Mouse (Mus musculus) midbrain, embryonic 14.5 days (tissue): ENCODE measurements at regions not wholly inside any gene's neighbourhood (a gene's known extent, or its start where the extent isn't known, plus 50 kb on each side); places are given as distances from the start of the nearest gene placed in this dataset.
A peak's percentile ranks its signal among the peaks of the same experiment; 100 is the strongest.

Experiments
- ATAC-seq: fragments of 200-750 bp; cut with Nextera tagmentation; 2 replicates; pipeline ENCODE4 v1.8.0; 2017; ENCODE audit warnings: moderate number of reproducible peaks, moderate library complexity; ENCODE audit not compliant: low FRiP score, low TSS enrichment
- DNase-seq: peaks from one replicate; pipeline ENCODE4 v3.0.0-alpha.2; 2015
- H3K27ac ChIP-seq: fragments of 300-500 bp; sonication (generic); replicated peaks from 2 replicates; pipeline ENCODE4 v1.5.1; 2014; ENCODE audit warnings: mild to moderate bottlenecking, low read depth, low read length, moderate library complexity
- H3K27me3 ChIP-seq: fragments of 300-500 bp; sonication (generic); 2 replicates; pipeline ENCODE4 v1.6.1; 2014; ENCODE audit warnings: low read length, control low read depth, mixed read lengths; ENCODE audit not compliant: control insufficient read depth, insufficient read depth
- H3K36me3 ChIP-seq: fragments of 300-500 bp; sonication (generic); 2 replicates; pipeline ENCODE4 v1.6.1; 2014; ENCODE audit warnings: low read length, control low read depth; ENCODE audit not compliant: control insufficient read depth, insufficient read depth
- H3K4me1 ChIP-seq: fragments of 300-500 bp; sonication (generic); 2 replicates; pipeline ENCODE4 v1.6.1; 2014; ENCODE audit warnings: mild to moderate bottlenecking, antibody characterized with exemption, low read length, control low read depth; ENCODE audit not compliant: control insufficient read depth, insufficient read depth
- H3K4me2 ChIP-seq: fragments of 300-500 bp; sonication (generic); 2 replicates; pipeline ENCODE4 v1.6.1; 2014; ENCODE audit warnings: mild to moderate bottlenecking, low read length, moderate library complexity
- H3K4me3 ChIP-seq: fragments of 300-500 bp; sonication (generic); replicated peaks from 2 replicates; pipeline ENCODE4 v1.5.1; 2014; ENCODE audit warnings: low read depth, low read length
- H3K9ac ChIP-seq: fragments of 300-500 bp; sonication (generic); replicated peaks from 2 replicates; pipeline ENCODE4 v1.6.1; 2014; ENCODE audit warnings: mild to moderate bottlenecking, low read length, moderate library complexity
- H3K9me3 ChIP-seq: fragments of 300-500 bp; sonication (generic); 2 replicates; pipeline ENCODE4 v1.6.1; 2016; ENCODE audit warnings: low read length, control low read depth, mixed read lengths; ENCODE audit not compliant: control insufficient read depth
- WGBS: fragments of 180-500 bp; shearing (Covaris S2); extraction: QIAGEN DNeasy Blood & Tissue Kit; methylation state at CpG from one replicate; pipeline ENCODE4 v1.1.7; 2014; 5-methylcytosine and 5-hydroxymethylcytosine counted together

DNA sequence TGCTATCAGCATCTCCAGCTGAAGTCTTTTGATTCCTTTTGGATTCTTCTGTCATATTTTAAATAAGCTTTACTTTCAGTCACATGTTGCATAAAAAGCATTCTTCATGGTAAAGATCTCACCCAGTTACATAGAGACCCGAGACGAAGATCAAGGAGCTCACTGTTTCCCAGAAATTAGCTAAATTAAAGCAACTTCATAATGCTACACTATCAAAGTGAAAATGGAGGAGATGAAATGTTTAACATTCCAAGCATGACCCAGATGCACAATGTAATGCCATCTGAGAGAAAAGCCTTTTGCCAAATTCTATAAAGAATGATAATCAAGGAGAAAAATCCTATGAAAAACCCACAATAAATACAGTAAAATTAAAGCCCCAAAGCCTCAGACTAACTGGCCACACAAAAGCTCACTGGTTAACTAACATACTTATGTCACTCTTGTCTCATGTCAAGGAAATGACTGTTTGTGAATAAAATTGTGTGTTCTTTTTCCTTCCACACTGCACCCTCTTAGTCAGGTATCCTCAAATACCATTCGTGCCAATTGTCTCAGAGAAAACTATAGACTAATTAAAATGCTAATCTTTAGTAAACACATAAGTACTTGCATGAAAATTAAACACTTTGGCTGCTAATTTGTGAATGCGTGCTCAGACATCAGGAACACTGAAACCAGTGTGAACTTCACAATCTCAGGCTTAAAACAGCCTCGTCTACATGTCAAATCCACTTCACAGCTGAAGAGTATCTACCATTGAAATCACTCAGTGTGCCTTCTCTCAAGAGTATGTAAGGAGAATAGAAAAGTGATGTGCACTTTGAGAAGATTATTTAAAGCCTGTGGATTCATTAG, 215.7 kb downstream of the Tmem161b start:
- Histone ChIP-seq H3K27ac (no peak overlapping the region), H3K36me3 (no peaks in the 10 kb centered on the region), H3K9ac (no peak overlapping the region), H3K9me3 (no peaks in the 10 kb centered on the region), H3K4me2 (no peak overlapping the region), H3K4me3 (no peak overlapping the region), H3K27me3 (no peaks in the 10 kb centered on the region), H3K4me1 (no peaks in the 10 kb centered on the region)
- DNase-seq (peak; percentile 13), ATAC-seq (no peak; the same call in 1 of the 2 replicates)
- 51% methylated on average over 5 of the region's 5 CpGs for WGBS

DNA sequence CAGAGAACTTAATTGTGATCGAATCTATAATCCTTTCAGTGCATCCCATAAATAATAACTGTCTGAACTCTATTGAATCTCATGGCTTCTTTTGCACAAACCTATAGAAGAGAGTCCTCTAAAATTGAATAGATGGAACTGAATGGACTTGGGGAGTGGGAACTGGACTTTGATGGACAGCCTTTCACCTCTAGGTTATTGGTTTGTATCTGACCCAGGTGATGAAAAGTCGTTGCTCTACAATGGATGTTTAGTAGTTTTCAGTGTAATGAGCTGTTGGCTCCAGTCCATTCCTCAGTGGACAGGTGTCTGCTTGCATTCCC, 216.3 kb downstream of the Tmem161b start:
- 82% methylated on average over 2 of the region's 2 CpGs for WGBS
- no peak for DNase-seq

DNA sequence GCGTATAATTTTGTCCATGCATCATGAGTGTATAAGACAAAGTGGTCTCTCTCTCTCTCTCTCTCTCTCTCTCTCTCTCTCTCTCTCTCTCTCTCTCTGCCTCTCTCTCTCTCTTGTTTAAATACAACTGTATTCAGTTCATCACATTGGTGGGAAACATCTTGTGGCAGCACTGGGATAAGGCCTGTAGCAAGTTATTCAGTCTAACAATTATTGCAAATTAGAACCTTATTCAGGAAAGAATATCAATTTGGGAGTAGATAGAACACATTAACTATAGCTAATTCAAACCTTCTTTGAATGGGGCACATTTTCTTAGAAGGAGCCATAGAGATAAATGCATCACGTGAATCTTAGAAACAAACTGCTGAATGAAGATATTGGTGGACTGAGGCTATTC, 226.4 kb downstream of the Tmem161b start:
- 36% methylated on average over 2 of the region's 2 CpGs for WGBS
- no peak overlapping the region for H3K4me2 ChIP-seq
- no peak overlapping the region for H3K27ac ChIP-seq

More for the DNA sequence above, 216.3 kb downstream of the Tmem161b start:
- ATAC-seq = no peak
- H3K4me2 ChIP-seq = no peak overlapping the region
- H3K27ac ChIP-seq = no peak overlapping the region
- H3K4me3 ChIP-seq = no peak overlapping the region
- H3K9ac ChIP-seq = no peak overlapping the region
- H3K9me3 ChIP-seq = no peaks in the 10 kb centered on the region
- no peaks in the 10 kb centered on the region for H3K36me3 ChIP-seq
- no peaks in the 10 kb centered on the region for H3K4me1 ChIP-seq
- no peaks in the 10 kb centered on the region for H3K27me3 ChIP-seq

DNA sequence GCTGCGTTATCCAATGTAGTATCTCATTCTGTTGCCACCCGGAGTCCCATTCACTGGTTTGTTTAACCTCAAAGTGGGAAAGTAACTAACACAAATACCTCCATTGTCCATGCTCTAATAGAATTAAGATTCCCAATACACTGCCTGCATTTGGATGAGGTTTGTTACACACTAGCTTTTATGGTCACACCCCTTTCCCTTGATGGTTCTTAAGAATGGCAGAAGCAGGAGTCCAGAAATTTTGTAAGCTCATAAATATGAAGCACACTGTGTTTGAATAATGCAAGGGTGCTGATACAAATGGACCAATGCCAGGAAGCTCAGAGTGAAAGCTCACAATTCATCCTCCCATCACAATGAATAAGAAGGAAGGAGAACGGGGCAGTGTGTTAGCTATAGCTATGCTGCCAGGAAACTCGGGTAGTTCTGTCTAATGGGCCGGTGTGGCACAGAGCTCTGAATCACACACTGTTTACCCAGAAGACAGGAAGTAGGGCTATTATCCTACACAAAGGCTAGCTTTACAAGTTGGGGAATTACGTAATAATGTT, 227.0 kb downstream of the Tmem161b start:
- ATAC-seq = peak; percentile 95
- Histone ChIP-seq H3K9me3 (no peaks in the 10 kb centered on the region), H3K4me2 (no peak overlapping the region), H3K27me3 (no peaks in the 10 kb centered on the region), H3K36me3 (no peaks in the 10 kb centered on the region), H3K9ac (no peak overlapping the region), H3K4me3 (no peak overlapping the region), H3K4me1 (no peaks in the 10 kb centered on the region), H3K27ac (no peak overlapping the region)
- WGBS = 13% methylated on average over 6 of the region's 6 CpGs
- peak; percentile 86 for DNase-seq

More for the DNA sequence above, 226.4 kb downstream of the Tmem161b start:
- H3K4me3 ChIP-seq = no peak overlapping the region
- H3K4me1 ChIP-seq = no peaks in the 10 kb centered on the region
- no peaks in the 10 kb centered on the region for H3K36me3 ChIP-seq
- no peak overlapping the region for H3K9ac ChIP-seq
- no peaks in the 10 kb centered on the region for H3K9me3 ChIP-seq
- no peak for DNase-seq
- ATAC-seq = peak; percentile 11; the same call in 1 of the 2 replicates
- H3K27me3 ChIP-seq = no peaks in the 10 kb centered on the region
